Mouse (Mus musculus): ENCODE measurements around the gene Mcm3ap. TPM values are rescaled to one million over a fixed set of nuclear protein-coding genes. Genes with fewer than 3 reads are reported as not detected.
A peak's percentile ranks its signal among the peaks of the same experiment; 100 is the strongest.

Mcm3ap gene
- total RNA-seq, 4 experiments from 2014 or later = 23.8 to 28.8 (median 25.4) TPM

DNA sequence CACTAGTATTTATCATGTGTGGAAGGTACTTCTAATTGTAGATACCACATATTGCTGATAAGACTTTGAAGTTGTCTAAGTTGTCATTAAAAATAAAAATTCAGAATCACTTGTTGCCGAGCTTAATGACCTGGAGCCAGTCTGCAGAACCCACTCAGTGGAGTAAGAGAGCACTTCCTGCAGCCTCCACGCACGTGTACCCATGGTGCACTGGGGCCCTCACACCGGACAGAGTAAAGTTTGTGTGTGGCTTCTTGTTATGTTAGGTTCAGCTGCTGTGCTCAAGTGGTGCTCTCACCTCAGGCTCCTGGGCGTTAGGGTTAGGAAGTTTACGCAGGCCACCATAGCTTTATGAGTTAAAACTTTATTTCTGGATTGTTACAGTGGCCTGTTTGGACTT lies 26.8 kb downstream of the Mcm3ap start:
- no peak for DNase-seq (ENCODE audit: low spot score)

DNA sequence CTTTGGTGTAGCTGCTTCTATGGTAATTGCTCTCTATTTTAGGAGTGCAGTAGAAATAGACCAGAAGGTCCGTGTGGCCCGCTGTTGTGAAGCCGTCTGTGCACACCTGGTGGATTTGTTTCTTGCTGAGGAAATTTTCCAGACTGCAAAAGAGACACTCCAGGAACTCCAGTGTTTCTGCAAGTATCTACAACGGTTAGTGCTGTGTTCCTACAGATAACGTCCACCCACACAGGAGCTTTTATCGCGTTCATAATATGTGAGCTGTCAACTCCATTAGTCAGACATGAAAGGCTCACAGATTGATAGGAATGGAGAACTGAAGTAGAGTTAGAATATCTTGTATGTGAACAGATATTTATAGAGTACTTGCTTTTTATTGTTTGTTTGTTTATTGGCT lies 27.6 kb downstream of the Mcm3ap start:
- DNase-seq (ENCODE audit: low spot score) = no peak

DNA sequence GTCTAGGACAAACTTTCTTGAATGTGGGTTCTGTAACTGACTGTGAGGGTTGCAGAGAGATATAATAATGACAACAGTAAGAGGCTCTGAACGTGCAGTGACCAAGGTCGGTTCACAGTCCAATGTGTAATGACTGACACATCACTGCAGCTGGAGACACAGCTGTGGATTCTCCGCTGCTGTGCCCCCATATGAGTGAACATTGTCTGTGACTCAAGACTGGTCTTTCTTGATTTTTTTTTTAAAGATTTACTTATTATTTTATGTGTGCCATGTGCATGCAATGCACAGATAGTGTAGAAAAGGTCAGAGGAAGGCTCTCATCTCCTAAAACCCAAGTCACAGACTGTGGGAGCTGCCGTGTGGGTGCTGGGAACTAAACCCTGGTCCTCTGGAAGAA lies 28.8 kb downstream of the Mcm3ap start:
- no peak for DNase-seq (ENCODE audit: low spot score)

DNA sequence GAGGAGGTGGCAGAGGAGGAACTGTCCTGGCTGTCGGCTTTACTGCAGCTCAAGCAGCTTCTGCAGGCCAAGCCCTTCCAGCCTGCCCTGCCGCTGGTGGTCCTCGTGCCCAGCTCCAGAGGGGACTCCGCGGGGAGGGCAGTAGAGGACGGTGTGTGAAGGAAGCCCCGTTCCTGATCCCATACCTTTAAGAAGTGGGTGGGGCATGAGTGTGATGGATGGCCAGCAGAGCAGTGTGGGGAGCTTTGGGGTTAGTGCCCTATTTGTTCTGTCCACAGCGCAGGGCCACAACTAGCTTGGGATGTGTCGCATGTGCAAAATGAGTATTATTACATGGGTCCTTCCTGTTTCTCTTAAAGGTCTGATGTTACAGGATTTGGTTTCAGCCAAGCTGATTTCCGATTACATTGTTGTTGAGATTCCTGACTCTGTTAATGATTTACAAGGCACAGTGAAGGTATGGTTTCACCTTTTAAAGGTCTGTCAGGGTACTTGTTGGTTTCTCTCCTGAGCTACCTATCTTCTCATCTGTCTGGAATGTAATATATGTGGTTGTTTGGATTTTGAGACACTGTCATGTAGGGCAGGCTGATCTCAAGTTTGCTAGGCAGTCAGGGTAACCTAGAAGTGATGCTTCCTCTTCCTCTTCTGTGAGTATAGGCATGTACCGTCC lies 35.7 kb downstream of the Mcm3ap start:
- no peak for DNase-seq (ENCODE audit: low spot score)

DNA sequence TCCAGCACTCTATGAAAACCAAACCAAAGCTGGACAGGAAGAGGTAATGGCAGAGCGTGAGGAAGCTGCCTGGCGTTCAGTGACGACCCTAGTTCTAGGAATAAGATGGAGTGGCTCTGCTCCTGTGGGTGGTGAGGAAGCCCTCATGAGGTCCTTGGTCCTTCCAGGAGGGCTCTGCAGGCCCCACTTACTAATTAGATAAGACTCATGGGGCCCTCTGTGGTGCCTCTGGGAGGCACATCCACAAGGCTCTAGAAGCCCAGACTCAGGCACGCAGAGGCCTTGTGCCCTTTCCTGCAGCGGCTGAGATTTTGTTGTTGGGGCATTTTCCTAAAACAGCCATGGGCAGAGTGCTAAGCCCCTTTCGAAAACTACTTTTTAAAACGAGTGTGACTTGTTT lies 37.1 kb downstream of the Mcm3ap start:
- DNase-seq (ENCODE audit: low spot score) = no peak

DNA sequence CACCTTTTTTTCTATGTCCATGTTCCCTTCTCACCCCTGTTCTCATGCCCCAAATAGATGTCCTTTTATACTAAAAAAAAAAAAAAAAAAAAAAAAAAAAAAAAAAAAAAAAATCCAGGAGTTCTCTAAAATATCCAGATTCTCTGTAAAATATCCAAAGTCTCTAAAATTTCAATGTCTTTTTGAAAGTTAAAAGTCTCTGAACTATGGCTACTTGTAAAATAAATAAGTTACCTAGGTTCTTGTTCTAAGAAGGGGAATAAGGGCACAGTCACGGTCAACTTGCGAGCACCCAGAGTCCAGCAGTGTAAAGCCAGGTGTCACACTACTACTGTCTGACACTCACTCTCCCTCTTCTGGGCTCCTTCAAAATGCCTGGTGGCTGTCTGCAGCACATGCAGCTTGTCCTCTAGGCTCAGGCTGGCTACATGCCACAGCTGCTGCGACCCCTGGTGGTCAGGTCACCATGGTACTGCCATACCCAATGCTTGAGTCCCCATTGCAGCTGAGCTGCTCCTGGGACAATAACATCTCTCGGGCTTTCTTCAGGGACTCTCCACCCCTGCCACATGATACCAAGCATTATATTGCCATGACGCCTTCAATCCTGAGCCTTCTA lies 44.3 kb downstream of the Mcm3ap start:
- DNase-seq (ENCODE audit: low spot score) = peak; percentile 52

DNA sequence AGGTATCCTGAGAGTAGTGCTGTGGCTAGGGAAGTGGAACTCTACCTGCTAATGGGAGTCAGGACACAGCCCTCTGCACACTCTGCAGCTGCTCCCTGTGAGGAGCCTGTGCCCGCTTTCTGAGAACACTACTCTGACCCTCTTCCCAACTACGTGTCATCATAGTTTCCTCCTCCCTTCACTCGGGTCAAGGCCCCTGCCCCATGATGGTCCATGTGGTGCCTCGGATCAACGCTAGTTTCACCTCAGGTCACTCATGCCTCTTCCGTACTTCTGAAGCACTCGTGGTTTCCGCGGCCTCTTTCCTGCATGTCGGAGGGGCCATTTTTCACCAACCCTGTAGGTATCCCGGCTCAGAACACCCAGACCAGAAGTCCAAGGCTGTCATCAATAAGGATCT lies 62.2 kb downstream of the Mcm3ap start:
- DNase-seq (ENCODE audit: low spot score) = no peak

DNA sequence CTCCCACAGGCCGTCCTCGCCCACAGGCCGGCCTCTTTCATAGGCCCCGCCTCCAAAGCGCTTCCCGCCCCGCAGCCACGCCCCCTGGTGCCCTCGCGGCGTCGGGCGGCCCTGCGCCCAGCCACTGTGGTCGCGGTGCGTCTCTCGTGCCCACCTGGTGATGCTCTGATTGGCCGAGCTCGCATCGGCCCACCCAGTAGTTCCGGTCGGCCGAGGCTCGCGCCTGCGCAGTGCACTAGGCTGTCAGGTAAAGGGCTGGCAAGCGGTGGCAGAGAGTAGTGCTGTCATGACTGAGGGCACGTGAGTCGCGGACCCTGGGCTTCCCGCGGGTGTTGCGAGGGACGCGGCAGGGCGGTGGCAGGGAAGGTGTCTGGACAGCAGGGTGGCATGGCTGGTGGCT lies 62.6 kb downstream of the Mcm3ap start, which contains the start of gene Lss:
Gene Lss (plus strand): TSS at position 214 of the 400 bp plus-strand sequence.
- DNase-seq (ENCODE audit: low spot score) = peak; percentile 89

DNA sequence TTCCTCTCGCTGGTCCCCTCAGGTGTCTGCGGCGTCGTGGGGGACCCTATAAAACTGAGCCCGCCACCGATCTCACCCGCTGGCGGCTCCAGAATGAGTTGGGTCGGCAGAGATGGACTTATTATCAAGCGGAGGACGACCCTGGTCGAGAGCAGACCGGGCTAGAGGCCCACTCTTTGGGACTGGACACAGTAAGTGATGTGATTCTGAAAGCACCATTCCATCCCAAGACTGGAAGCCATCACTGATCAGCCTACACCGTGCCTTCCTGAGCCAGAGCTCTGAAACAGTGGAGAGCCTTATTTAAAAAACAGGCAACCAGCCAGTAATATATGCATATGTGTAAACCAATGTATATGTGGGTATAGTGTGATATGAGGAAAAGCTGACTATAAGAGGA lies 63.1 kb downstream of the Mcm3ap start:
- DNase-seq (ENCODE audit: low spot score) = no peak

DNA sequence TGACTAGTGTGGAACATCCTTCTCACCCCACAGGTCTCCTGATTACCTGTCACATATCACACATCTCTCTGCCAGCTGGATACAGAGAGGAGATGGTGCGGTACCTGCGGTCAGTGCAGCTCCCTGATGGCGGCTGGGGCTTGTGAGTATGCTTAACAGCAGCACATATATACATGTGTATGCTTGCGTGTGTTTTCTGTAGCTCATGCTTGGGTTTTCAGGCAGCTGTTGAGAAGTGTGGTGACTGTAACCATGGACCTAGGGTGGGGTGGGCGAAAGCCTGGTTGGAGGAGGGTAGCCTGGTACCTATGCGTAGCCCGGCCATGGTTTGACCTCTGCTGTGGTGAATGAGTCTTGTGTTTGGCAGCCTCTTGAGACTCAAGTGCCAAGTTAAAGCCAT lies 66.8 kb downstream of the Mcm3ap start:
- DNase-seq (ENCODE audit: low spot score) = no peak

DNA sequence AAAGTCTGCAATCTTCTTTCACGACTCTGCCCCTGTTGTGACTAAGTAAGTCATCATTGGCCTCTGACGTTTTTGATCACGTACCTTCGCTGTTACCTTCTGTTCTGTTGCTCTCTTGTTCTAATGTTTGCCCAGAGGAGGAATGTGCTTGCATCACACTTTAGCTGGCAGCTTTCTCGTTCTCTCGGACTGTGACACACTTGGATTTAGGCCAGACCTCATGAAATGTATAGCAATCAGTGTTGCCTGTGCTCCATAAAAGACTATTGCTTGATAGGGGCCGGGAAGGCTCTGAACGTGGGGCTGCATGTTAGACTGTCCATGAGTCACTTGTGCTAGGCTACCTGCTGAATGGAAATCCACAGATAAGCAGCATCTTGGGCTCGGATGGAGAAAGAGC lies 68.9 kb downstream of the Mcm3ap start:
- DNase-seq (ENCODE audit: low spot score) = no peak

DNA sequence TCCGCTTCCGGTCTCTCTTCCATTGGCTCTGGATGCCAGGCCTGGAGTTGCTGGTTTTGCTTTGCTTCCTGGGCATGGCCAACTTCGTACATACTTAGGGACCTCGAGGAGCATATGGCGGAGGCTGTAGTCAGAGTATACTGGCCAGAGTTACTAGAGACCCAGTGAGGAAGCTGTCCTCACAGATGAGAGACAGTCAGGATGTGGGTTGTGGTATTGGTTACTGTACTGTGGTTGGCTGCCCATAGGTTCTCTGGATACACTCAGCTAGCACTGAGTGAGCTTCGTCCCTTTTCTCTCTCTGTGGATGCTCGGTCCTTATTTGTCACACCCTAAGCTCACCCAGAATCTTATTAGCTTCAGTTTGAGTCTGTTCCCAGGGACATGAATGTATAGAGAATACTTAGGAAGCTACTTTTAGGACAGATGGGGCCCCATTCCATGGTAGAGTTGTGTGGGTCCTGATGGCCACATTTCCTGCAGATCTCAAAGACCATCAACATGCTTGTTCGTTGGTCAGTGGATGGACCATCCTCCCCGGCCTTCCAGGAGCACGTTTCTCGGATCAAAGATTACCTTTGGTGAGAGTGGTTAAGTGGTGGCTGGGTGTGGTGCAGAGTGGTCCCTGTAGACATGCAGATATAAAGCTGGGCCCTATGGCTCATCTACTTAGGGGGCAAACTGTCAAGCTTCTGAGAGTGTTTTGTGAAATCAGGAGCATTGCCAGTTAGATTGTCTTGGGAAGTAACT lies 72.8 kb downstream of the Mcm3ap start:
- DNase-seq (ENCODE audit: low spot score) = no peak

DNA sequence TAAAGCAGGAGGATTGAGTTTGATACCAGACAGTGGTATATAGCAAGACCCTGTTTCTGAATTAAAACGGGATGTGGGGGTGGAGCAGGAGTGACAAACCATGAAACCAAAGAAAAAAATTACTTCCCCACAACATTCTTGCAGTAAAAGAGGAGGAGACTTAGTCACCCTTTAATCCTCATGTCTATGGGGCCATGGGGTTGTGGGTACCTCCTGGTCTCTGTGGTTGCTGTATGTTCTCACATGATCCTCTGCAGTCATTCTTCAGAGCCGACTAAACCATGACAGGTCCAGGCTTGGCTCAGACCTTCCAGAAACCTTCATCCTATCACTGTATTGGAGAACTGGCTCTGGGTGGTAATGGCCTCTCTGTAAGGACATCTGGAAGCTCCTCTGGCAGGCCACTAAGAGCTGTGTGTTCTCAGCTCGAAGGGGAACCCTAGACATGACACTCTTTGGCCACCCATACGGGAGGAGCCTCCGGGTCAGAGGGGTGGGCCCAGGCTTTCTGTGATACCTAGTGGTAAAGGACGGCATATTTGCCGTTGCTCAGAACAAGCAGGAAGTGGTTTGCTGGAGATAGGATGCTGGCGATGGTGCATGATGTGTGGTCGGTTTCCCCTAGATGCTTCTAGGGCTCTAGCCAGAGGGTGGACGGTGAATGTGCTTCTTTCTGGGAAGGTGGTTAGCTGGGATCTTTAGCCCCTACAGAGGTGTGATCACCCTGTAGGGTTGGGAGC lies 74.1 kb downstream of the Mcm3ap start:
- no peak for DNase-seq (ENCODE audit: low spot score)

DNA sequence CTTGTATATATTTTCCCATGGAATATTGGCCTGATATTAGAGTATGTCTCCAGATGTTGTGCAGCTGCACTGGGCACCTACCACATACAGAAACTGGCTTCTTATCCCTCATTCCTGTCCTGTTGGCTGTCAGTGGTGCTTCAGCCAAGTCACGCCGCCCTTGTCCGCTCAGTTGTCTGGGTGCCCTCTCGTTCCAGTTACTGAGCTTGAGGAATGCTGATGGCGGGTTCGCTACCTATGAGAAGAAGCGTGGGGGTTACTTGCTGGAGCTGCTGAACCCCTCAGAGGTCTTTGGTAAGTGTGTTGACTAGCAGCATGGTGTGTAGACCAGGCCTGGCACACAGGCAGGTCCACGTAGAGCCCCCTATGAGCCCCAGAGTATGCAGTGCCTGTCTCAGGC lies 77.8 kb downstream of the Mcm3ap start:
- no peak for DNase-seq (ENCODE audit: low spot score)

DNA sequence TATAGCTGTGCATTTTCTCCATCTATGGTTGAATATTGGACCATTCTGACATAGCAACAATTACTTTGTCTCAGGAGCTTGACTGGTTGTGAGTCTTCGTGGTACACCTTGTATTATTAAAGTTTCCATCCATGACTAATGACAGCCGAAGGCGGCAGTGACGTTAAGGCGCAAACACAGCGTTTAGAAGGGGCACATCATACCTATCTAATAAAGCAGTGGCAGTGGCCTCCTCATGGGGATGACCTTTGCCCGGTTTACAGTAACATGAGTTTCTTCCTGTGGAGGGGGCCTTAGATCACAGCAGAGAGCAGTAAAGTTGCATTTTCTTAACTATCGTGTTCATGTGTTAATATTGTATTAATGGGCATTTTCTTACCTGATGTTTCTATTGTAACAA lies 79.5 kb downstream of the Mcm3ap start:
- no peak for DNase-seq (ENCODE audit: low spot score)

DNA sequence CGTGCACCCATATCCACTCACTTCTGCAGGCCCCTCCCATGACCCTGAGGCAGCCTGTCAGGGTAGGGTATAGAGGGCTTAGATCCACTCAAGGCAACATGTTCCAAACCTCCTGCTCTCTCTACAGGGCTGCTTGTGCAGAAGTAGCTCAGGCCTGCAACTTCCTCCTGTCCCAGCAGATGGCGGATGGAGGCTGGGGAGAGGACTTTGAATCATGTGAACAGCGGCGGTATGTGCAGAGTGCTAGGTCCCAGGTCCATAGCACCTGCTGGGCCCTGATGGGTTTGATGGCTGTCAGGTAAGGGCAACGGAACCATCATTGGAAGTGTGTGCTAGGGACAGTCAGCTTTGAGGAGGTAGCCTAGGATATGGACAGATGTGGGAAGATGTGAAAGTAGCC lies 81.7 kb downstream of the Mcm3ap start:
- DNase-seq (ENCODE audit: low spot score) = no peak

DNA sequence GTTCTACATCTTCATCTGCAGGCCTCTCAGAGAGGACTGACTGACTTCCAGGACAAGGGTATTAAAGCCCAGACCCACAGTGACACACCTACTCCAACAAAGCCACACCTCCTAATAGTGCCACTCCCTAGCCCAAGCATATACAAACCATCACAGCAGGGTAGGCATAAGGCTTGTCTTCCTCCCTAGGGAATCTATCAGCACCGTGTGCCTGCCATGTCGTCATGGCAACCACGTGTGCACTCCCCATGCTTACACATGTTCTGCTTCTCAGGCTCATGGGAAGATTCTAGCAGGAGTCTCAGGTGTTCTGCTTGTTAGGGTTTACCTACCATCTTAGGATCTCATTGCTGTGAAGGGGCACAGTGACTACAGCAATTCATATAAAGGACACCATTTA lies 82.8 kb downstream of the Mcm3ap start:
- DNase-seq (ENCODE audit: low spot score) = no peak

DNA sequence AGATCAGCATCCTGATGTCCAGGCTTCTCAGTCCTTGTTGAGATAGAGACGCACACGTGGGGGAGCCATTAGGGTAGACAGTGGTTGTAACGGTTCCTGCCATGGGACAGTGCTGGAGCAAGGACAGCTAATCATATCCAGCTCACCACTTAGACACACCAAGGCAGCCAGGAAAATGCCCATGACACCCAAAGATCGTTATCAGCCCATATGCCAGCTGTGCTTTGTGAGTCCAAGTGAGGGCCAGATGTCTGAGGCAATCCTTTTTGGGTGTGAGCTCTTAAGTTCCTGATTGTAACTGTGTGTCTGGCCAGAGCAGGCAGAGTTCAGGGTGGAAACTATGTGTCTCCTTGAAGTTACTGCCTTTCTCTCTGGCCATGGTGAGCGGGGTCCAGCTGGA lies 85.3 kb downstream of the Mcm3ap start:
- DNase-seq (ENCODE audit: low spot score) = no peak

DNA sequence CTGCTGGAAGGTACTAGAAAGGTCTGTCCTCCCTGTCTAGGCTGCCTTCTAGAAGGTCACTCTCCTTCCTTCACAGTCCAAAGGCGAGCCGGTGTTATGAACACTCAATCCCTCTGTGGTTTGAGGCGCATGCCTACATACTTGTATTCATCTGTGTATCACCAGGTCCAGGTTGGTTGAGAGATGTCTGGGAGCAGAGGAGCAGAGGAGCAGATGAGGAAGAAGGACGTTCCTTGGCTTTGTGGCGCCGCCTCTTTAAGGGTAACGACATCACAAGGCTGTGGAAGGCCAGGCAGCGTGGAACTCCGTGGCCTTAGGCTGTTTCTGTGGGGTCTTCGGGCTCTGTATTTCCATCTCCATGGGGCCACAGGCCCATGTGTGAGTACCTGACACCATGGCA lies 93.2 kb downstream of the Mcm3ap start, which contains the start of gene Spatc1l:
Gene Spatc1l (plus strand): TSS at position 301 of the 400 bp plus-strand sequence.
- no peak for DNase-seq (ENCODE audit: low spot score)
